13 mouse cellular contexts compared by ENCODE assay signal in genomic region chr1:118895026-118895762, GRCm38 (mm10).
DNase-seq lines count a peak whose midpoint lies in the region; ATAC-seq and TF ChIP-seq lines count a peak whose summit lies in the region.
"Had no signal": no experiment of that assay in that cellular context is flagged by ENCODE, and none has a peak within 500 bp of the region (broad histone marks: within the 10 kb centered on the region; RNA-seq: fewer than 3 reads in every experiment).

No protein-coding gene starts in this region.

- H3K9ac ChIP-seq in lung, embryonic 14.5 days = no peak overlapping the region
- no peak overlapping the region for H3K9ac ChIP-seq in heart, postnatal 0 days (replicated peaks; ENCODE audit: low read depth, low read length)
- H3K9ac ChIP-seq in stomach, embryonic 16.5 days (ENCODE audit: low read length) = no peak overlapping the region
- H3K9ac ChIP-seq: neural tube, embryonic 13.5 days had no signal

- H3K9me3 ChIP-seq in lung, embryonic 14.5 days (ENCODE audit: low read depth, low read length) = no peaks in the 10 kb centered on the region
- no peaks in the 10 kb centered on the region for H3K9me3 ChIP-seq in heart, postnatal 0 days (replicated peaks; ENCODE audit: control insufficient read depth, low read length)
- no peaks in the 10 kb centered on the region for H3K9me3 ChIP-seq in stomach, embryonic 16.5 days (replicated peaks; ENCODE audit: control insufficient read depth, low read length)
- H3K9me3 ChIP-seq: neural tube, embryonic 13.5 days had no signal

- 77% methylated on average over 9 of the region's 9 CpGs for WGBS in lung, embryonic 14.5 days
- 56% methylated on average over 9 of the region's 9 CpGs for WGBS in heart, postnatal 0 days
- 71% methylated on average over 9 of the region's 9 CpGs for WGBS in stomach, embryonic 16.5 days

- peak; percentile 39; the same call in 1 of the 2 replicates for ATAC-seq in lung, embryonic 14.5 days (ENCODE audit: insufficient read depth)
- ATAC-seq in heart, postnatal 0 days (ENCODE audit: insufficient read depth, low read depth) = peak; percentile 67
- peak; percentile 72; the same call in 1 of the 2 replicates for ATAC-seq in stomach, embryonic 16.5 days (ENCODE audit: insufficient read depth, low FRiP score)

- TF ChIP-seq EP300 in heart, postnatal 0 days (IDR thresholded peaks at IDR 0.05; ENCODE audit: low read depth) = no peak

- no peak overlapping the region for H3K4me2 ChIP-seq in lung, embryonic 14.5 days
- no peak overlapping the region for H3K4me2 ChIP-seq in heart, postnatal 0 days (ENCODE audit: low read depth, low read length)
- no peak overlapping the region for H3K4me2 ChIP-seq in stomach, embryonic 16.5 days (ENCODE audit: low read depth, low read length)
- H3K4me2 ChIP-seq: neural tube, embryonic 13.5 days had no signal

- no peaks in the 10 kb centered on the region for H3K4me1 ChIP-seq in lung, embryonic 14.5 days (ENCODE audit: insufficient read depth)
- no peaks in the 10 kb centered on the region for H3K4me1 ChIP-seq in heart, postnatal 0 days (ENCODE audit: control insufficient read depth, insufficient read depth)
- peaks cover 5% of the 10 kb centered on the region; the same call in 1 of the 2 replicates for H3K4me1 ChIP-seq in stomach, embryonic 16.5 days (ENCODE audit: control insufficient read depth, insufficient read depth, low read length)

- H3K27ac ChIP-seq in lung, embryonic 14.5 days (ENCODE audit: low read depth) = no peak overlapping the region
- H3K27ac ChIP-seq in heart, postnatal 0 days (ENCODE audit: low read depth) = no peak overlapping the region
- H3K27ac ChIP-seq in stomach, embryonic 16.5 days (ENCODE audit: low read length) = no peak overlapping the region
- H3K27ac ChIP-seq: neural tube, embryonic 13.5 days had no signal

- DNase-seq in adrenal gland, postnatal 10 days = peak; percentile 19
- no peak for DNase-seq in adrenal gland, postnatal 4 days (ENCODE audit: low spot score in 2 of 2)
- DNase-seq in lung, embryonic 14.5 days = peak; percentile 43
- no peak for DNase-seq in lung, adult 18-20 months
- peak; percentile 42 for DNase-seq in heart, postnatal 0 days (ENCODE audit: low spot score)
- DNase-seq in frontal cortex, postnatal 14 days (ENCODE audit: low spot score in 2 of 2) = no peak
- DNase-seq in thymus, postnatal 0 days (ENCODE audit: low spot score) = no peak
- DNase-seq: adrenal gland, adult 8-10 months; cerebellum, adult 18-20 months; right cerebral cortex, postnatal 4 days; thymus, postnatal 36 days had no signal

- H3K27me3 ChIP-seq in lung, embryonic 14.5 days (ENCODE audit: insufficient read depth, low read length) = peaks cover 2% of the 10 kb centered on the region; the same call in 1 of the 2 replicates
- no peaks in the 10 kb centered on the region for H3K27me3 ChIP-seq in heart, postnatal 0 days (ENCODE audit: control insufficient read depth, insufficient read depth, low read length)
- no peaks in the 10 kb centered on the region for H3K27me3 ChIP-seq in stomach, embryonic 16.5 days (ENCODE audit: control insufficient read depth, insufficient read depth, low read length)

- TF ChIP-seq CTCF in lung, embryonic 14.5 days (IDR thresholded peaks at IDR 0.05; ENCODE audit: low read depth) = no peak
- TF ChIP-seq CTCF in heart, postnatal 0 days (IDR thresholded peaks at IDR 0.05; ENCODE audit: low read depth) = no peak

- H3K36me3 ChIP-seq in lung, embryonic 14.5 days (ENCODE audit: insufficient read depth) = no peaks in the 10 kb centered on the region
- no peaks in the 10 kb centered on the region for H3K36me3 ChIP-seq in heart, postnatal 0 days (replicated peaks; ENCODE audit: control insufficient read depth, insufficient read depth, low read length)
- H3K36me3 ChIP-seq in stomach, embryonic 16.5 days (ENCODE audit: control insufficient read depth, insufficient read depth, low read length) = no peaks in the 10 kb centered on the region
- H3K36me3 ChIP-seq: neural tube, embryonic 13.5 days had no signal

- no peak overlapping the region for H3K4me3 ChIP-seq in lung, embryonic 14.5 days (ENCODE audit: low read depth, low read length)
- H3K4me3 ChIP-seq in heart, postnatal 0 days (ENCODE audit: low read depth, low read length) = no peak overlapping the region
- H3K4me3 ChIP-seq in stomach, embryonic 16.5 days (replicated peaks; ENCODE audit: low read length) = no peak overlapping the region
- H3K4me3 ChIP-seq: neural tube, embryonic 13.5 days had no signal

Comparison
In these comparisons a context has a peak if more than half of its experiments do, and no peak if none do; other contexts are left out.
1. DNase-seq: peak in adrenal gland, postnatal 10 days (single experiment), lung, embryonic 14.5 days (single experiment) and heart, postnatal 0 days (single experiment); none in adrenal gland, postnatal 4 days (0 of 2), lung, adult 18-20 months (0 of 2), frontal cortex, postnatal 14 days (0 of 2) and thymus, postnatal 0 days (single experiment).
2. Peak in every context shown above with its lines, with median percentiles within 50 percentile points of each other: ATAC-seq.